Comparison of ENCODE assay signal across 20 mouse cellular contexts in the genomic region with DNA sequence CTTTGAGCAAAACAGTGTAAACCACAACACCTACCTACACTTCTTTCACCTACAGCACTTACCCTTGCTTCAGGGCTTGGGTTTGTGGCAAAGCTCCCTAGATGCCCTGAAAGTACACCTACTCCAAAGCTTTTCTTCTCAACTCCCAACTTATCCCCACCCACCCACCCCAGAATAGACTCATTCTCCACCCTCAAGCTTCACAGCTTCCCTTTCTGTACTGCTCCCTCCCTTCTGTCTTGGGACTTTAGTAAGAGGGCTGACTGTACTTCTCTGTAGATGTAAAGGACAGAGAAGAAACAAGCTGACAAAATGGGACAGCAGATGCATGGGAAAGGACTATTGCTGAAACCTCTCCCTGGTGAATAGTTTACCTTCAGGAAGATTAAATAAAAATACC.
DNase-seq lines count a peak whose midpoint lies in the region; ATAC-seq lines count a peak whose summit lies in the region.
"Had no signal": no experiment of that assay in that cellular context is flagged by ENCODE, and none has a peak within 500 bp of the region (broad histone marks: within the 10 kb centered on the region; RNA-seq: fewer than 3 reads in every experiment).

No protein-coding gene starts in this region.

- no peak overlapping the region for H3K27ac ChIP-seq in intestine, embryonic 15.5 days
- H3K27ac ChIP-seq: embryonic facial prominence, embryonic 10.5 days; embryonic facial prominence, embryonic 12.5 days; forebrain, embryonic 13.5 days; forebrain, embryonic 15.5 days had no signal

- H3K9ac ChIP-seq in intestine, embryonic 15.5 days = no peak overlapping the region
- H3K9ac ChIP-seq: embryonic facial prominence, embryonic 12.5 days; forebrain, embryonic 13.5 days; forebrain, embryonic 15.5 days had no signal

- no peaks in the 10 kb centered on the region for H3K9me3 ChIP-seq in intestine, embryonic 15.5 days
- H3K9me3 ChIP-seq: embryonic facial prominence, embryonic 10.5 days; embryonic facial prominence, embryonic 12.5 days; forebrain, embryonic 13.5 days; forebrain, embryonic 15.5 days had no signal

- ATAC-seq in intestine, embryonic 15.5 days = no peak
- ATAC-seq: forebrain, embryonic 13.5 days; forebrain, embryonic 15.5 days had no signal

- intact Hi-C loops in left cerebral cortex, postnatal 10 days (cut with DNase I) = no loop called here
- intact Hi-C loops in left cerebral cortex, postnatal 25 days (cut with DNase I) = loop anchor here (5.0 to 10.0 kb wide), 2 partner anchors 99 to 127 kb away; no protein-coding TSS in a partner anchor

- no peak overlapping the region for H3K4me3 ChIP-seq in intestine, embryonic 15.5 days (replicated peaks)
- H3K4me3 ChIP-seq: embryonic facial prominence, embryonic 10.5 days; embryonic facial prominence, embryonic 12.5 days; forebrain, embryonic 13.5 days; forebrain, embryonic 15.5 days had no signal

- no peak overlapping the region for H3K4me2 ChIP-seq in intestine, embryonic 15.5 days (replicated peaks)
- H3K4me2 ChIP-seq: embryonic facial prominence, embryonic 12.5 days; forebrain, embryonic 13.5 days; forebrain, embryonic 15.5 days had no signal

- no peaks in the 10 kb centered on the region for H3K36me3 ChIP-seq in intestine, embryonic 15.5 days
- H3K36me3 ChIP-seq: embryonic facial prominence, embryonic 10.5 days; embryonic facial prominence, embryonic 12.5 days; forebrain, embryonic 15.5 days had no signal

- DNase-seq in left cerebral cortex, adult 11 months (ENCODE audit: low spot score) = peak; percentile 25
- DNase-seq in left cerebral cortex, postnatal 10 days (ENCODE audit: extremely low spot score in 1 of 2, low spot score in 2 of 2) = no peak
- peak; percentile 18 to 72 for DNase-seq in left cerebral cortex, postnatal 25 days (ENCODE audit: low spot score in 2 of 2)
- DNase-seq in left cerebral cortex, adult 18-20 months (ENCODE audit: low spot score in 2 of 2) = no peak
- peak; percentile 22 for DNase-seq in right cerebral cortex, adult 18-20 months
- no peak for DNase-seq in right cerebral cortex, postnatal 25 days
- DNase-seq in telencephalon, adult 2 months (ENCODE audit: low read depth, low spot score) = peak; percentile 68
- DNase-seq: adrenal gland, adult 2 months; adrenal gland, postnatal 10 days; adrenal gland, postnatal 25 days; cerebellum, adult 11-12 months; cerebellum, adult 2 months; cerebellum, adult 9-10 months; cerebellum, postnatal 10 days; cerebellum, postnatal 25 days had no signal

- H3K4me1 ChIP-seq in intestine, embryonic 15.5 days (replicated peaks) = no peaks in the 10 kb centered on the region
- H3K4me1 ChIP-seq: embryonic facial prominence, embryonic 10.5 days; embryonic facial prominence, embryonic 12.5 days; forebrain, embryonic 13.5 days; forebrain, embryonic 15.5 days had no signal

- no peaks in the 10 kb centered on the region for H3K27me3 ChIP-seq in intestine, embryonic 15.5 days (replicated peaks)
- H3K27me3 ChIP-seq: embryonic facial prominence, embryonic 12.5 days; forebrain, embryonic 13.5 days; forebrain, embryonic 15.5 days had no signal

Comparison
In these comparisons a context has a peak if more than half of its experiments do, and no peak if none do; other contexts are left out.
1. DNase-seq: peak in left cerebral cortex, adult 11 months (single experiment), left cerebral cortex, postnatal 25 days (2 of 2), right cerebral cortex, adult 18-20 months (single experiment) and telencephalon, adult 2 months (single experiment); none in left cerebral cortex, postnatal 10 days (0 of 2), left cerebral cortex, adult 18-20 months (0 of 2) and right cerebral cortex, postnatal 25 days (single experiment).